Mouse (Mus musculus): ENCODE results near the gene Chil1. TPM values are rescaled to one million over a fixed set of nuclear protein-coding genes. Genes with fewer than 3 reads are reported as not detected.

Gene Chil1
- polyA plus RNA-seq, 1 experiment = 2.0 TPM

- TF ChIP-seq POLR2A (IDR thresholded peaks at IDR 0.05; ENCODE audit: borderline replicate concordance, extremely low read depth, insufficient read depth, insufficient read length, poor library complexity, severe bottlenecking) (no peak), CTCF (IDR thresholded peaks at IDR 0.05; ENCODE audit: borderline replicate concordance, extremely low read depth, insufficient read depth, insufficient read length) (no peak)
- DNase-seq (ENCODE audit: low read depth) = no peak
Measured at GRCm38 (mm10) chr1:134210179-134210755, 28.3 kb downstream of the Chil1 start.

GRCm38 (mm10) chr1:134211043-134211442, 29.1 kb downstream of the Chil1 start:
- no peak for TF ChIP-seq CTCF (IDR thresholded peaks at IDR 0.05; ENCODE audit: borderline replicate concordance, extremely low read depth, insufficient read depth, insufficient read length)
- no peak for TF ChIP-seq POLR2A (IDR thresholded peaks at IDR 0.05; ENCODE audit: borderline replicate concordance, extremely low read depth, insufficient read depth, insufficient read length, poor library complexity, severe bottlenecking)
- DNase-seq (ENCODE audit: low read depth) = no peak

- TF ChIP-seq CTCF (IDR thresholded peaks at IDR 0.05; ENCODE audit: borderline replicate concordance, extremely low read depth, insufficient read depth, insufficient read length) (no peak), POLR2A (IDR thresholded peaks at IDR 0.05; ENCODE audit: borderline replicate concordance, extremely low read depth, insufficient read depth, insufficient read length, poor library complexity, severe bottlenecking) (no peak)
- no peak for DNase-seq (ENCODE audit: low read depth)
Measured at GRCm38 (mm10) chr1:134211631-134212030, 29.7 kb downstream of the Chil1 start.

GRCm38 (mm10) chr1:134212351-134212750, 30.4 kb downstream of the Chil1 start:
- no peak for TF ChIP-seq POLR2A (IDR thresholded peaks at IDR 0.05; ENCODE audit: borderline replicate concordance, extremely low read depth, insufficient read depth, insufficient read length, poor library complexity, severe bottlenecking)
- TF ChIP-seq CTCF (IDR thresholded peaks at IDR 0.05; ENCODE audit: borderline replicate concordance, extremely low read depth, insufficient read depth, insufficient read length) = no peak

GRCm38 (mm10) chr1:134213405-134213804, 31.4 kb downstream of the Chil1 start:
- no peak for TF ChIP-seq CTCF (IDR thresholded peaks at IDR 0.05; ENCODE audit: borderline replicate concordance, extremely low read depth, insufficient read depth, insufficient read length)
- no peak for TF ChIP-seq POLR2A (IDR thresholded peaks at IDR 0.05; ENCODE audit: borderline replicate concordance, extremely low read depth, insufficient read depth, insufficient read length, poor library complexity, severe bottlenecking)
- DNase-seq (ENCODE audit: low read depth) = no peak

More at GRCm38 (mm10) chr1:134212351-134212750, 30.4 kb downstream of the Chil1 start:
- no peak for DNase-seq (ENCODE audit: low read depth)

GRCm38 (mm10) chr1:134215059-134215458, 33.1 kb downstream of the Chil1 start:
- DNase-seq (ENCODE audit: low read depth) = no peak
- no peak for TF ChIP-seq CTCF (IDR thresholded peaks at IDR 0.05; ENCODE audit: borderline replicate concordance, extremely low read depth, insufficient read depth, insufficient read length)
- no peak for TF ChIP-seq POLR2A (IDR thresholded peaks at IDR 0.05; ENCODE audit: borderline replicate concordance, extremely low read depth, insufficient read depth, insufficient read length, poor library complexity, severe bottlenecking)

GRCm38 (mm10) chr1:134215751-134216628, 34.0 kb downstream of the Chil1 start:
- TF ChIP-seq POLR2A (IDR thresholded peaks at IDR 0.05; ENCODE audit: borderline replicate concordance, extremely low read depth, insufficient read depth, insufficient read length, poor library complexity, severe bottlenecking) (no peak), CTCF (IDR thresholded peaks at IDR 0.05; ENCODE audit: borderline replicate concordance, extremely low read depth, insufficient read depth, insufficient read length) (no peak)
- peak; percentile 55 for DNase-seq (ENCODE audit: low read depth)

GRCm38 (mm10) chr1:134216629-134216971, 34.6 kb downstream of the Chil1 start:
- no peak for DNase-seq (ENCODE audit: low read depth)
- TF ChIP-seq POLR2A (IDR thresholded peaks at IDR 0.05; ENCODE audit: borderline replicate concordance, extremely low read depth, insufficient read depth, insufficient read length, poor library complexity, severe bottlenecking) (no peak), CTCF (IDR thresholded peaks at IDR 0.05; ENCODE audit: borderline replicate concordance, extremely low read depth, insufficient read depth, insufficient read length) (peak; percentile 32; the same call in 1 of the 2 replicates)

- no peak for TF ChIP-seq POLR2A (IDR thresholded peaks at IDR 0.05; ENCODE audit: borderline replicate concordance, extremely low read depth, insufficient read depth, insufficient read length, poor library complexity, severe bottlenecking)
- no peak for TF ChIP-seq CTCF (IDR thresholded peaks at IDR 0.05; ENCODE audit: borderline replicate concordance, extremely low read depth, insufficient read depth, insufficient read length)
- DNase-seq (ENCODE audit: low read depth) = no peak
Measured at GRCm38 (mm10) chr1:134217028-134217481, 35.1 kb downstream of the Chil1 start.

GRCm38 (mm10) chr1:134217942-134218341, 36.0 kb downstream of the Chil1 start:
- no peak for TF ChIP-seq POLR2A (IDR thresholded peaks at IDR 0.05; ENCODE audit: borderline replicate concordance, extremely low read depth, insufficient read depth, insufficient read length, poor library complexity, severe bottlenecking)
- DNase-seq (ENCODE audit: low read depth) = no peak

- no peak for DNase-seq (ENCODE audit: low read depth)
- TF ChIP-seq CTCF (IDR thresholded peaks at IDR 0.05; ENCODE audit: borderline replicate concordance, extremely low read depth, insufficient read depth, insufficient read length) = no peak
- TF ChIP-seq POLR2A (IDR thresholded peaks at IDR 0.05; ENCODE audit: borderline replicate concordance, extremely low read depth, insufficient read depth, insufficient read length, poor library complexity, severe bottlenecking) = no peak
Measured at GRCm38 (mm10) chr1:134219608-134220007, 37.6 kb downstream of the Chil1 start.

GRCm38 (mm10) chr1:134221172-134221571, 39.2 kb downstream of the Chil1 start:
- no peak for DNase-seq (ENCODE audit: low read depth)
- no peak for TF ChIP-seq POLR2A (IDR thresholded peaks at IDR 0.05; ENCODE audit: borderline replicate concordance, extremely low read depth, insufficient read depth, insufficient read length, poor library complexity, severe bottlenecking)
- TF ChIP-seq CTCF (IDR thresholded peaks at IDR 0.05; ENCODE audit: borderline replicate concordance, extremely low read depth, insufficient read depth, insufficient read length) = no peak

Measured in brain, embryonic 14.5 days (tissue).